Mouse (Mus musculus) gastrocnemius, postnatal 36 days (tissue): ENCODE data around the gene Wdr1. TPM values are rescaled to one million over a fixed set of nuclear protein-coding genes. Genes with fewer than 3 reads are reported as not detected.

Experiments used
- DNase-seq, 2 experiments: peaks; one replicate each; pipeline ENCODE4 v3.0.0; 2022
- intact Hi-C: fragments of 180-260 bp; cut with DNase I; formaldehyde crosslinking; loops from one replicate; pipeline ENCODE4 v1.15.1; 2025
- total RNA-seq, 2 experiments: library from RNA; stranded (reverse); gene quantifications; 2 replicates each; pipeline ENCODE4 v1.2.3; 2021

Gene Wdr1
- total RNA-seq, 2 experiments from 2014 or later = 54.1 to 58.0 TPM

GRCm38 (mm10) chr5:38549461-38549909 is 13.5 kb downstream of the Wdr1 start:
- intact Hi-C loops = no loop called here
- DNase-seq = no peak

GRCm38 (mm10) chr5:38547375-38547774 is 15.6 kb downstream of the Wdr1 start:
- DNase-seq = no peak
- intact Hi-C loops = no loop called here

- no peak for DNase-seq
- intact Hi-C loops = no loop called here
These were observed 18.3 kb downstream of the Wdr1 start for GRCm38 (mm10) chr5:38544423-38545415.

DNA sequence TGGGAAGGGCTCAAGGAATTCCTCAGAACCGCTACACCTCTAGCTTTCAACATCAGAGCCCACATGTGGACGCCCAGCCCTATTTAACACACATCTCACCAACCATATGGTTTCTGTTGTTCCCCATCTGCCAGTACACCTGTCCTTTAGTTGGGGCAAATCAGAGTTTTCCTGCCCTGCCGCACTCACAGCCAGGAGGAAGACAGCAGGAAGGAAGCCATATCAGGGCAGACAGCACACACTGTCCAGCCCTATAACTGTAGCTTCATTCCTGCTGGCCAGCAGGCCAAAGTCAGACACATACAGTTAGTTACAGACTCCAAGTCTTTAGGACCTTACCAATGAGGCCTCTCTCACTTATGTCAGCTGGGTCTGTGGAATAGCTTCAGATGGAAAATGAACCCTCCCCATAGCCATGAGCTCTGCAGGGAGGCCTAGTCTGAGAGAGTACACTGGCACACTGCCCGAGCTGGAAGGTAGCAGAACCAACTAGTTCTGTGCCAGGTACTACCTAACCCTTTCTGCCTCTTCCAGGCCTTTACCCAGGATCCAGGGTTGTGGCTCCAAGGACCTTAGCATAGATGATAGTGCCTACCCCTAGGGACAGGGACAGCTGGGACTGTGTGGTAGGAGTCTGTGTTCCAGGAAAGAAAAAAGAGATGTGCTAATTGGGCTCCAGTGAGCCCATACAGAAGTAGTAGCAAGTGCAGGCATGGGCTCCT is 19.4 kb downstream of the Wdr1 start:
- intact Hi-C loops = loop anchor here (2.0 kb wide), 1 partner anchor 17 kb away; no protein-coding TSS in a partner anchor
- no peak for DNase-seq

GRCm38 (mm10) chr5:38541728-38542127 is 21.3 kb downstream of the Wdr1 start:
- intact Hi-C loops = loop anchor here (2.0 kb wide), 1 partner anchor 19 kb away; no protein-coding TSS in a partner anchor

DNA sequence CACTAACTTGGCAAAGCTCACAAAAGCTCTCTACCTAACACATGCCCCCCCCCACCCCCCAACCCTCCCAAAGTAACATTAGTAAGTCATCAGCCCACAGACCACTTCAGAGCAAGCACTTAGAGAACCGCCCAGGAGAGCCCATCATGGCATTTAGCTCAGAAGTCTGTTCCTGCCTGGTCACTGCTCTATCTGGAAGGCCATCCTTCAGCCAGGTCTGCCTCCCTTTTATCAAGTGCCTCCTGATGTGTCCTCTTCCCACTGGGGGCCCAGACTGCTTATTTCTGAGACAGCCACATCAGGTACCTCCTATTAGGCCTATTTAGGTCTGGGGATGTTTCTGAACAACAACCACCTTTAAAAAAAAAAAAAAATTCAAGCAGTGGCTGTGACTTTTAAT is 22.1 kb downstream of the Wdr1 start:
- intact Hi-C loops = no loop called here
- no peak for DNase-seq

More at GRCm38 (mm10) chr5:38541728-38542127, 21.3 kb downstream of the Wdr1 start:
- no peak for DNase-seq

- intact Hi-C loops = loop anchor here (5.0 kb wide), 1 partner anchor 34 kb away; no protein-coding TSS in a partner anchor
- no peak for DNase-seq
These were observed 24.5 kb downstream of the Wdr1 start for GRCm38 (mm10) chr5:38538508-38538907.

DNA sequence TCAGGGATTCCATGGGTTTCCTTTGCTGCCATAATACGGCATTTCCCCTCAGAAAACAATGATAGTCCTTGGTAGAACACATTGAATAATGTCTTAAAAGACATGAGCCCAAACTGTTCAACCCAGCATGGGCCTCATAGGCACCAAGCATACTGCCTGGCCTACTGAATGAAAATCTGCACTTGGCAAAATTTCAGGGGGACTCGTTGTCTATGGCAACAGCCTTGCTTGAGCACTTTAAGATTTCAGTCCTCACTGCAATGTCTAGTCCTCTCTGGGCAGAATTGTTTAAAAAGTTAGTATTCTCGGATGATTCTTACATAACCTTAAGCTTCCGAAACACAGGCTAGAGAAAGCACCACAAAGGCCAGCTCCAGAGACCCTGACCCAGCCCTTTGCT is 25.2 kb downstream of the Wdr1 start:
- intact Hi-C loops = loop anchor here (5.0 kb wide), 1 partner anchor 34 kb away; no protein-coding TSS in a partner anchor
- no peak for DNase-seq

DNA sequence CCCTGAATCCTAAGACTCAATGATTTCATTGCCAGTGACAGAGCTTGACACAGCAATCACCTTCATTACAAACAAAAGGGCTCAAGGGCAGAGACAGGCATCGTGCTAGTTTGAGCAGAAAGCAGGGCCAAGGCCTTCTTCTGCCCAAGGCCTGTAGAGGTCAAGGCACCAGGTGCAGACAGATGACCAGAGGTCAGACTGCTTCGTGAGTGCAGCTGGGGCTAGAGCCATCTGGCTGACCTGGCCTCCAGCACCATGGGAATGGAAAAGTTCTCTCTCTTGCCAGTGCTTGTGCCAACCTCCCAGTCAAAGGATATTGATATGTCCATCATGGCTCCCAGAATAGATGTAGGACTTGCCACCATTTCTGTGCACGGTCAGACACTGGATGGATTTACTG is 26.2 kb downstream of the Wdr1 start:
- intact Hi-C loops = loop anchor here (5.0 kb wide), 1 partner anchor 35 kb away; no protein-coding TSS in a partner anchor
- no peak for DNase-seq

DNA sequence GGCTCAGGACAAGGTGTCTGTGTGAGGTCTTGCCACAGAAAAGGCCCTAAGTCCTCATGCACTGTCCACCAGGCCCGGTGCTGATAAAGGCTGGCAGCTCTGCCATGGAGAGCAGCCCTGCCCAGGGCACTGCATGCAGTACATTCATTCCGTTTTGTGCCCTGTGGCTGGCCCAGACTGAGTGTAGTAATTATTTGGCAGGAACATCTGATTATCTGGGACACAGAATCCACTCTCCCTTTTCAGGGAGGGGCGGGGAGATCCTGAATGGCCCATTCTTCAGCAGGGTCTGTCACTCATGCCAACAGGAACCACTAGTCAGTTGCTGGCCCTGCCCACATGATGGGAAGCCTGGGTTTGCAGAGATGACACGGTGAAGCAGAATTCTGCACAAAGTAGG is 30.9 kb downstream of the Wdr1 start:
- no peak for DNase-seq
- intact Hi-C loops = no loop called here

- intact Hi-C loops = no loop called here
- no peak for DNase-seq
These were observed 33.1 kb downstream of the Wdr1 start for GRCm38 (mm10) chr5:38529724-38530428.

DNA sequence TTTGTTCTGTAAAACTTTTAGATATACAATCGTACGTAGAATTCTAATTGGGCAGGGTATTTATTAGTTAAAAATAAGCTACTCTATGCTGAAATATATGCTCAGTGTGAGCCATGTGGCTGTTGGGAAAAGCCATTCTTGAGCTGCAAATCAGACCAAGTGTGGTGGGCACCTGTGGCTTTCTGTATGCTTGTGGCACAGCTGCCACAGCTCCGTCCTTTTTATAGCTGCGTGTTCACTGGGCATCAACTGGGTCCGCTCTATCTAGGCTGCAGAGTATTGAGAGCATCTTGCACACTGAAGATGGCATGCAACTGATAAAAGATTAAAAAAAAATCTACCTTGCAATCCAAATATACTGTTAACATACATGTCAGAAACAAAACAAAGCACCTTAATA is 40.0 kb downstream of the Wdr1 start:
- no peak for DNase-seq
- intact Hi-C loops = no loop called here

DNA sequence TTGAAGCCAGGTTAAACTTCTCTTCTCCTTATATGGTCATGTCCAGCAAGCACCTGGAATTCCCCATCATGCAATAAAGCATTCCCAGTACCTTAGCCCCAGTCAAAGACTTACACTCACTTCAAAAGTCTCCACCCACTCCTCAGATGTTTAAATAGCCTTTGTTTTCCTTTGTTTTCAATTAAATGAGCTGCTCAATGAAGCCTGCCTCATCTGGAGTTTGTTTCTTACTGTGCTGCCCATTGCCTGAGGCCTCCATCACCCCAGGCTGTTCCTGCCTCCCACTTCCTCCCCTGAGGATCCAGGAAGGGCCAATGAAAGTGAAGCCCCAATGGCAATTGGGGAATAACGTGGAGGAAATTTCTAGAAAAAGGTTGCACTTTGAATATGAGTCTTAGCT is 42.2 kb downstream of the Wdr1 start:
- intact Hi-C loops = no loop called here
- DNase-seq = no peak

DNA sequence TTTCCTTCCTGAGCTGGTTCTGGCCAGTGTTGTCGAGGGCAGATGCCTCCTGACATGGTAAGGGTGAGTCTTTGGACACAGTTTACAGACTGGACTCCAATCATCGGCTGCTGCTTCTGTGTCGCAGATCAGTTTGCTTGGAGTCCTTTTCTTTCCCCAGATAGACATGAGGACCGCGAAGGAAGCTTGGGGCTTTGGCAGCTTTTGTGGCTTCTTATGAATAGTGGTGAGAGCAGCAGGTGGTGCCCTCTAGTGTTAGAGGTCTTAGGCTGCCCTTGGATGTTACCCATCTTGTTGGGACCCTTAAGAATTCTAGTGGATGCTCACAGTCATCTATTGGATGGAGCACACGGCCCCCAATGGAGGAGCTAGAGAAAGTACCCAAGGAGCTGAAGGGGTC is 46.8 kb downstream of the Wdr1 start:
- intact Hi-C loops = no loop called here

GRCm38 (mm10) chr5:38512991-38513390 is 50.0 kb downstream of the Wdr1 start:
- intact Hi-C loops = no loop called here
- no peak for DNase-seq

More for the DNA sequence above, 46.8 kb downstream of the Wdr1 start:
- DNase-seq = no peak

- no peak for DNase-seq
- intact Hi-C loops = no loop called here
These were observed 53.5 kb downstream of the Wdr1 start for GRCm38 (mm10) chr5:38509568-38509967.

- intact Hi-C loops = no loop called here
- DNase-seq = no peak
These were observed 57.6 kb downstream of the Wdr1 start for GRCm38 (mm10) chr5:38505435-38505765.

DNA sequence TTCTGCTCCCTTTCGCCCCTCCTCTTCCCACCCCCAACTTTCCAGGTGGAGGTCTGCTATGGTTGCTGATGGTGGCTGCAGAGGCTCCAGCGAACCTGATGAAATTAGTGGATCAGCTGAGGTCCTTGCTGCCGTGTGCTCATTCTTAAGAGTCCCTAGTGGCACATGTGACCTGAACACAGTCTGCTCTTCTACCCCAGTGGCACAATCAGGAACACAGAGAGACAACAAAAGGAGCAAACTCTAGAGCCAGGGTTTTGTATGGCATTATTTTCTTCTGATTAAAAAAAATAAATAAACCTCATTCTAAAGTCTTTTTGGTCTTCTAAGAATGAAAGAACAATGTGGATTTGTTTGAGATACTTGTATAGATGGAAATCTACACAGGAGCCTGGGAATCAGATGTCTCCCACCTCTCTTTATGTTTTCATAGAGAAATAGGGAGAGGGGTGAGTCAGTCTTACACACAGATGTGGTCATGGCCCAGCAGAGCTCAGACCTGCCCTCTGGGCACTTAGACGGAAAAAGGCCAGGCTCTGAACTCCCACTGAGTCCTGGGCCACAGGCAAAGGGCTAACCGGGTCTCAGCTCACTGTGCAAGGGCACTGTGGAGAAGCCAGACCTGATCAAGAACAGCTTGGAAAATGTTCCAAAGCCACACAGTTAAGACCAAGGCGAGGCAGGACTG is 58.1 kb downstream of the Wdr1 start:
- intact Hi-C loops = no loop called here

DNA sequence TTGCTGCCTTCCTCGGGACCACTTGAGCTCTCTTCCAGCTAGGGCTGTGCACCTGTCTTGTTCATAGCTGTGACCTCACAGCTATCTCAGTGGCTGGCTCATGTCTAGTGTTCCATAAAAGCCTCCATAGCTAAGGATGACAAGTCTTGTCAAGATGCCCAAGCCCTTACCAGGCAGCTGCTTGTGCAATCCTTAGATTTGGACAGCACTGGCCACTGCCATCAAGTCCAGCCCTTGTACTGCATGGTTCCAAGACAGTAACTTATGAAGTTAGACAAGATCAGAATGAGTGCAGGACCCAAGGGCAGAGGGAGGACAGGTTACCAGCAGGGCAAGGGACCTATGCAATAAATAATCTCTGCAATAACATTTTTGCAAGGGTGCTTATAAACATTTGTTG is 58.9 kb downstream of the Wdr1 start:
- intact Hi-C loops = no loop called here
- DNase-seq = no peak

More for the DNA sequence above, 58.1 kb downstream of the Wdr1 start:
- DNase-seq = no peak

DNA sequence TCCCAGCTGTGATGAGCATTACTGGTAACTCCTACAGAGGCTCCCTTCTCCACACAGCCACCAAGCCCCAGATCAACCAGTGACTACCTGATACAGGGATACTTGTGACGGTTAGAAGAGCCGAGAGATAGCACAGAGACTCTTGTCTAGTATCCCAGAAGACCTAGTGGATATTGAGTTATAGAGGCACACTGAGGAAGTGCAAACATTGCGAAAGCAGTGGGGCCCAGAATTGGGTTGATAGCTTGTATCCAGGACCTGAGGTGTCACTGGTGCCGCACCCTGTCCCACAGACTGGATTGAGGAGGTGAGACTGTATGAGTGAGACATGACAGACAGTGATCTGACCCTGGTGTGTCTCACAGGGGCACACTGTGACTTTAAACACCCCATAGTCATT is 60.0 kb downstream of the Wdr1 start, which contains the start of gene Slc2a9:
Gene Slc2a9, minus strand, starts transcription at position 152 of the 400 bp plus-strand sequence.
- intact Hi-C loops = no loop called here
- DNase-seq = no peak
